Mouse (Mus musculus) E14TG2a.4 (cell line): ENCODE measurements at regions not wholly inside any gene's neighbourhood (a gene's known extent, or its start where the extent isn't known, plus 50 kb on each side); places are given as distances from the start of the nearest gene placed in this dataset.

Experiments
- CTCF ChIP-seq: conservative IDR thresholded peaks from 2 replicates; pipeline ENCODE4 v1.5.1; 2014; ENCODE audit warnings: low read length
- NANOG ChIP-seq: IDR thresholded peaks from 2 replicates; pipeline ENCODE4 v1.6.1; 2014; ENCODE audit warnings: borderline replicate concordance, low read length, mixed read lengths

DNA sequence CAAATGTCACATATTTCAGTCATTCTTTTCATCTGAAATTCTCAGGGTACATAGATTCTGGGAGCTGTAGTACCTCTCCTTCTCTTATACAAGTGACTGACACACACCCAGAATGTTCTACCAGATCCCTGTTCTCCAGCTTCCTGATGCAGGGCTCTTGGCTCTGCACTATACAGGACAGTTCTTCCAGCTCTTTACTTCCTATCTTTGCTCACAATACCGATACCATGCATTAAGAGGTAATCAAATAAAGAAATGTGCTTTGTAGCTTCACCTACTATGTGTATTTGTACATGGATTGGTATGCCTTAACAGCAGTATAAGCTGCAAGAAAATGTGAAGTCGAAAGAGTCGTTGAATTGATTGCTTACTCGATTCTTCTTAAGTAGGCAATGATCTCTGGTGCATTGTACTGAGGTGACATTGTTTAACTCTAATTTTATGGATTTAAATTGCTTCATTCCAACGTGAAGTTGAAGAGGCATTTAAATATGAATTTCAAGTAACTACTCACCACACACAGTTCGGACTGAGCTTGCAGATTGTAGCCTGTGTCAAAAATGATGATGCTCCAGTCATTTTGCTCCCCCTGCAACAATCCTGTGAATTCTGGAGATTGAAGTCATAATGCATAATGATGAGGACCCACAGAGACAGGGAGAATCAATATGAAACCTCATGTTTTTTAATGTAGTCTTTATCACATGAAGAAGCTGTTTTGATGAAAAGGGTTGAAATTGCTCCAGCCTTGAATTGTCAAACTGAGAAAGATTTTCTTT is 817.2 kb upstream of the Chrm3 start:
- TF ChIP-seq CTCF (no peak), NANOG (no peak)
